Mouse (Mus musculus) gastrocnemius, adult 18-20 months (tissue): Measurements from ENCODE around the gene Rgs7bp. TPM values are rescaled to one million over a fixed set of nuclear protein-coding genes. Genes with fewer than 3 reads are reported as not detected.

ENCODE experiments used
- DNase-seq: peaks from one replicate; pipeline ENCODE4 v3.0.0; 2021; ENCODE audit warnings: low spot score
- total RNA-seq, 2 experiments: library from RNA; stranded (reverse); gene quantifications; 2 replicates each; pipeline ENCODE4 v1.2.3; 2021

The Rgs7bp gene
- total RNA-seq, 2 experiments from 2014 or later: 0.71 to 1.0 TPM

- no peak for DNase-seq
Measured at GRCm38 (mm10) chr13:105011300-105011699, 43.4 kb downstream of the Rgs7bp start.

GRCm38 (mm10) chr13:105008891-105009290 is 45.8 kb downstream of the Rgs7bp start:
- no peak for DNase-seq

DNA sequence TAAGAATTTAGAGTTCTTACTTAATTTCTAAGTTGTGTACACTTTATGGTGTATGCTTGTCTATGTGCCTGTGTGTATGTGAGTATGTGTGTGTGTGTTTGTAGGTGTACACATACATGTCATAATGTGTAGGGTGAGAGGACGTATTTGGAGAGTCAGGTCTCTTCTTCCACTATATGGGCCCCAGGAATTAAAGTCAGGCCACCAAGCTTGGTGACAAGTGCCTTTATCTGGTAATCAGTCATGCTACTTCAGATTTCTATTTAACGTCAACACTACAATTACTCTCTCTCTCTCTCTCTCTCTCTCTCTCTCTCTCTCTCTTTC is 51.9 kb downstream of the Rgs7bp start:
- DNase-seq: no peak

DNA sequence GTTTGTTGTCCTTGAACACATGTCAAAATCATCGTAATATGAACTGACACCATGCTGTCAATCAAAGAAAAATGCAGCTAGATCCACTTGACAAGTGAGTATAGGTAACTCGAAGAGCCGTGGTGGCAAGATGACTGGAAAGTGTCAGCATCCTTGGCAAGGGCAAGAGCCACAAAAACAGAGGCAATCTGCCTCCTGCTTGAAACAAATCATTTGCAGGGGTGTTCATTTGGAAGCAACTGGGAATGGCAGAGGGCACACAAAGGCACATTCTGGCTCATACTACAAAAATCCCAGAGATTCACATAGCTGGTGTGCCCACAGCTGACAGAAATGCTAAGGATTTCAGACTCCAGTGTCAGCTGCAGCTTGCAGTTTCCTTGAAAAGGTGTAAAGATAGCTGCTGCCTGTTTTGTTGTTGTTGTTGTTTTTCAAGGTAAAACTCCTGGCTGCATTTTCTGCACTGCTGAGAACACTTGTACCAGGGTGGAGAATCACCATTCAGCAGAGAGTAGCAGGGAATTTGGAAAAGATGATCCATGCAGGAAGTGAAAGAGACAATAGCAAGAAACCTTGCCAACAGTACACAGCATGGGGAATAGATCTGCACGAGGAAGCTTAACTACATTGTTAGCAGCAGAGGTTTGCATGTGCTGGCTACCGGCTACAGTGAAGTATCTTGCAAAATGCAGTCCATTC is 52.4 kb downstream of the Rgs7bp start:
- DNase-seq: no peak

- no peak for DNase-seq
Measured at GRCm38 (mm10) chr13:105001714-105002113, 53.0 kb downstream of the Rgs7bp start.

- no peak for DNase-seq
Measured at GRCm38 (mm10) chr13:104988811-104989258, 65.9 kb downstream of the Rgs7bp start.

DNA sequence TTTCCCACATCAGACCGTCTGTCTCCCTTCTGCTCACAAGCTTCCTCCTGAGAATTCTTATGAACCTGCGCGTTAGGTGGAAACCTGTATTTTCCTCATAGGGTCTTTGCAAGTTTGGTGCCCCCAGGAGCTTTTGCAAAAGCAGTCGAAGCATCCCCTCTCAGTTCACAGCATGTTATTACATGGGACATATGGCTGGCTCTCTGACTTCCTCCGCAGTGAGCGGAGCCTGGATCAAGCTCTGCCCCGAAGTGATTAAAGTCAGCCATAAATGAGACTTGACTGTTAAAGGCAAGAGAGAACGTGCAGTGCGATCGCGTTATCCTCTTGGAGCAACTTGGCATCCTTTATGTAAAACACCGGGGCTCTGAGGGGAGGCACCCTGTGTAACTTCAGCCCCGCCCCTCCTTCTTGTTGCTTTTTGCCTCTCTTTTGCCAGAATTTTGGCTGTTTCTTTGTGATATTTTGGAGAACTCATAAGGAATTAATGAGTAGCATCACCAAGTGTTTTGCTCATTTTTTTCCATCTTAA is 66.7 kb downstream of the Rgs7bp start:
- DNase-seq: no peak

DNA sequence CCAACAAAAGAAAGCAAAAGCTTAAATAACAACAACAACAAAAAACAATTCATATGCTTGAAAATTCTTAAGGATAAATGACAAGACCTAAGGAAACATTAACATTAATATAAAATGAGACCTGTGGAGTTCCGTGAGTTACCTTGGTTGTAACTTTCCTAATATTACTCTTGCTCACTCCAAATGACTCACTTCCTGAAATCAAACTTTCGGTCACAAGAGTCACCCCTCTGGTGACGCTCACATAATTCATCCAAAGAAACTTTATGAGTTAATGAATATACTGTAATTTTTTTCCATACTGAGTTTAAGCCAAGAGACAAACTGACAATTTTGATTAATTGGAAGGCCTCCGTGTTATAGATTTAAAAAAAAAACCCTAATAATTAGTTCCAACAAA is 69.0 kb downstream of the Rgs7bp start:
- no peak for DNase-seq

- no peak for DNase-seq
Measured at GRCm38 (mm10) chr13:104983989-104984388, 70.7 kb downstream of the Rgs7bp start.

DNA sequence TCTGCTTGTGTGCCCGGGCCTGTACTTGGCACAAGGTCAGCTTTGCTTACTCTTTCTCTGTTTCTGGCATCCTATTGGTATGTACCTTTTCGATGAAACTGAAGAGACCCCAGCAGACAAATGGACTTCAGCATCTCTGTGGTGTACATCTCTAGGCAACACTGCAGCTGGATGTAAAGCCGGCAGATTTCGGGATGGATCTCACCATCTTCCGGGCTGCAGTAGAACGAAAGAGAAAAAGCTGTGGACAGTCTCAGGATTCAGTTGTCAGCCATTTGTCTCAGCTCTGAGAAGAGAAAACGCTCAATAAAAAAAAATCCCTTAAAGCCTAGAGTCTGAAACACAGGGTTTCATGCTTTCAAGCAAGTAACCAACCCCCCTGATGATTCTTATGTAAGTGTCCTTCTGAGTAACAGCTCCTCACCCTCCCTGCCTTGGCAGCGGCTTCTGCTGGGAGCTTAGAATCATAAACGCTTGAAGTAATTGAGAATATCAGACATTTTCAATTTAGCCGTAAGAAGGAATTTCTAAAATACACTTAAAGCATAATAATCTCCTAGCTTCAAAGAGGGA is 71.9 kb downstream of the Rgs7bp start:
- DNase-seq: no peak

GRCm38 (mm10) chr13:104978176-104978575 is 76.6 kb downstream of the Rgs7bp start:
- DNase-seq: no peak

- no peak for DNase-seq
Measured at GRCm38 (mm10) chr13:104967486-104967885, 87.2 kb downstream of the Rgs7bp start.

DNA sequence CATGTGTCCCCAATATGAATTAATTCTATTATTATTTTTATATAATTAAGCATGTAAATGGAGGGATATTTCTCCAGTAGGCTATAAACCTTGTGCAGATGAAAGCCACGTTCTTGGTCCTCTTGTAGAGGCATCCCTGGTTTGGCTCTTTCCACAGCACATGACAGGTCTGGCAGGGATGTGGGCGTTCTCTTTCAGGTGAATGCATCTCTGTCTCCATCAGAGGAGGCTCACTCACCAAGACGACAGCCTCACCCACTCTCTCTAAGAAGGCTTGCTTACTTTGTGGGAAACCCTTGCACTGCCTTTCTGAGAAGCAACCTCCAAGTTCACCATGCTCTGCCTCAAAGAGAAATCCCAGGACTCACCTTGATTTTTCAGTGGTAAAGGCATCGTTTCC is 91.0 kb downstream of the Rgs7bp start:
- DNase-seq: no peak

DNA sequence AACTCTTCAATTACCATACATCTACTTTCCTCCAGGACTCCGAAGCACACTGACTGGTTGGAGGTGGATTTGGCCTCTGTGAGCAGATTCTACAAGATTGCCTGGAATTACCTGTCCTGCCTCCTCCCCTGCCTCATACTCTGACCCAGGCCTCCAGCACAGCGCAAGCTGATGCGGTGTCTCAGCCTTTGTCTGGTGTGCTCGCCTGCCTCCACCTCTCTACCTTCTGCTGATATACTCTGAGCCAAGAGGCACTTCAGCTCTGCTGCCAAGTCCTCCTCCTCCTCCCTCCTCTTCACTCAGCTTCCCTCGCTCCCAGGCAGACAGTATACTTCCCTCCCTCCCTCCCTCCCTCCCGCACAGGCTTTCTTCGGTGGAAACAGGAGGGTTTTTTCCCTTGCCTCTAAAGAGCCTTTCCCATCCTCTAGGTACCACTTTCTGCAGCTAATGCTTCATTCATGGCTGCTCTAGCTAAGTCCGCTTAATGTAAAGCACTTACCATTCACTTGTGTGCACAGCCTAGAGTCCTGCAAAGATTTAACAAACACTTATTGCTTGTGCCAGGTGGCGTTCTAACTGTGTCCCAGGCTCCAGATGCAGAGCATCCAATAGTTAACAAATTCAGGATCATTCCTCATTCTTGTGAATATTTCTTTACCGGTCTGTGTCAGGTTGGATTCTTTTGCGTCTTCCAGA is 91.9 kb downstream of the Rgs7bp start:
- no peak for DNase-seq

DNA sequence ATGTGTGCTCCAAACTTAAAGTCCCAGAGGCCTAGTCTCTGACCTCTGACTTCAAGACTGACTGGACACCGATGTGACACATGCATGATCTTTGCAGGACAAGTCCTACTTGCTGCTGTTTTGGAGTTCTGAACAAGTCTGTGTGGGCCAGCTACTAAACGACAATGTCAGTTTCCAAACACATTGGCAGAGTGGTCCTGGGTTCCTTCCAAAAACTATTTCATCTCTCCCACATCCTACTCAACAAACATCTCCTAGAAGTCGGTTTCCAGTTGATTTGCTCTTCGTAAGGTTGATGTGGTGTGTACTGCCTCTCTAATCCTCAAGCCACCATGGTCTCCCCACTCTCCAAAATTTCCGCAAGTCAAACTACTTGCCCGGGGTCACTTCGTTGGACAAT is 92.6 kb downstream of the Rgs7bp start:
- DNase-seq: no peak

DNA sequence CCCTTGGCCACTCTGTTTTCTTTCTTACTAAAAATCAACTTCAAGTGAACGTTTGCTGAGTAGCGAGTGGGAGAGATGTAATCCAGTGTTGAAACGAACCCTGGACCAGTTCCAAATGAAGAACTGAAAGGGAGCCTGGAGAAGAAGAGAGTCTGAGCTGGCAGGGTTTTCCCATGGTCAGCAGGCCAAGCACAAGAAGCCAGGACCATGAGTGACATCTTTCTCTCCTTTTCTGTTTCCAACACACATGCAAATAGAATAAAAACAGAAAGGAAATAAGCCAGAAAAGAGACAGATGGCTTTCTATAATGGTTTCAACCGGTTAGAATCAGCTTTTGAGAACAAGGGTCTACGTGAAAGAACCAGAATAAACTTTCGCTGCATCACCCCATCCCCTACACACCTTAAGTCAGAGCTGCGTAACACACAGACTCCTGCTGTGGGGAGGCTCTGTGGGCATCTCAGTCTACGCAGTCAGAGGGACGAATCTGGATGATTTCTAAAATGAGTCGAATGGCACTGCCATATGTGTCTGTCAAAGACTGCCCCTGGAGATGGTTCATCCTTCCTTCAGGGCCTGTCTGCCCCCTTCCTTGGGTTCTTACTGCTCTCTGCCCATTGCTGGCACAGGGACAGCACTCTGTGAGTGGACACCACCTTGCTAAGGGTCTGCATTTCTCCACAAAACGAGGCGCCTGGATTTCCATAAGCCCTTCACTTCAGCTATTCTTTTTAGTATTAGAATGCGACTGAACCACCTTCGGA is 93.6 kb downstream of the Rgs7bp start:
- peak; percentile 45 for DNase-seq

- no peak for DNase-seq
Measured at GRCm38 (mm10) chr13:104960206-104960928, 94.4 kb downstream of the Rgs7bp start.

DNA sequence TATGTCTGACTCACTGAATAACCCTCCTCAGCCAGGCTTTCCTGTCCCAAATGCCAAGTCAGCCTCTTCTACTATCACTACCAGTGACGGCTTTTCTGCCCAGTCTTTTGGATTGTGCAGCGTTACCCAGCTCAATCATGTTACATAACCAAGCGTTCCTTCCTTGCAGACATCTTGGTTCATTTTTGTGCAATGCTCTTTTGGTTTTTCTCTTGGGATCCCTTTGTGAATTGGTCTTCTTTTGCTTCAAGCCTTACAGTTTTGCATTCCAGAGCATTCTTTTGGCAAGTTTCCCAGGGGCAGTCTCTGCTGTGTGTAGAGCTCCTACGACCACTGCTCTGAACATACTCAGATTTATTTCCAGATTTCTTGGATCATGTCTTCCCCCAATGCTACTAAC is 95.0 kb downstream of the Rgs7bp start:
- DNase-seq: no peak

GRCm38 (mm10) chr13:104947958-104948357 is 106.8 kb downstream of the Rgs7bp start:
- DNase-seq: peak; percentile 76

DNA sequence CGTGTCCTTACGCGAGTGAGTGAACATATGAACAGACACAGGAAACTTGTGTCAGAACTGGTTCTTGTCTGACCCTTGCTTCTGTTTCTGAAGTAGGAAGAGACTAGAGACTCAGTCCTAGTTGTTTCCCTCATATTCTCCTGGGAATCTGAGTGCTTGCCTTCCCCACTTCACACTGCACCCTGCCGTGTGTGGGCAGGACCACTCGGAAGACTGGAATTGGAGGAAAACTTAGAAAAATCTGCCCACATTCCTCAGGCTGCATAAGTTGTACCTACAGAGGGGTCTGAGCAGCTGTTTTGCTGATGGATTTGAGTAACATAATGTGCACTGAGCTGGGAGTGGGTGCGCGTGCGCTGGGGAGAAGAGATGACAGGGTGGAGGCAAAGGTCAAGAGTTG is 114.2 kb downstream of the Rgs7bp start:
- no peak for DNase-seq

DNA sequence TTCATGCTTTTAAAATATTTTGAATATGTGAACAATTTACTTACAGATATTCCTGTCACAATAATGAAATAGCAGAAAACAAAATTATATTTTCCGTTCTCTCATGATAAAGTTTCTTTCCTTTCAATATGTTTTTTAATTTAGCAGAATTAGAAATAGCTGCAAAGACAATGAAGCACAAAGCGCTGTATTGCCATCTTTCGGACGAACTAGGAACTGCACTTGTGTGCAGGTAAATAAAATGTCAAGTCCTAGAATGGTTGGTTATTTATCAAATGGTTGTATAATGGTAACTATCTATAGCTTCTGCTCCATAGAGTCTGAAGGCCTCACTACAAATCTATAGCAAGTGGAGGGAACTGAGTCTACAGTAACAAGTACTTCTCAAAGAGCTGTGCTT is 114.9 kb downstream of the Rgs7bp start:
- peak; percentile 41 for DNase-seq
